Comparison of ENCODE assay signal across 10 mouse cellular contexts in genomic region chr7:127928596-127928995, GRCm38 (mm10). TPM values are rescaled to one million over a fixed set of nuclear protein-coding genes. Genes with fewer than 3 reads are reported as not detected.
DNase-seq lines count a peak whose midpoint lies in the region; ATAC-seq and TF ChIP-seq lines count a peak whose summit lies in the region.
"Had no signal": no experiment of that assay in that cellular context is flagged by ENCODE, and none has a peak within 500 bp of the region (broad histone marks: within the 10 kb centered on the region; RNA-seq: fewer than 3 reads in every experiment).

No protein-coding gene starts in this region.

- peaks cover 6% of the 10 kb centered on the region; the same call in 1 of the 2 replicates for H3K36me3 ChIP-seq in heart, embryonic 16.5 days (ENCODE audit: control insufficient read depth, insufficient read depth)
- no peaks in the 10 kb centered on the region for H3K36me3 ChIP-seq in heart, adult 2 months (ENCODE audit: control insufficient read depth, insufficient read depth, low read length)
- H3K36me3 ChIP-seq in embryonic facial prominence, embryonic 14.5 days (ENCODE audit: control insufficient read depth, insufficient read depth, low read length), result peaks cover 28% of the 10 kb centered on the region

- H3K4me2 ChIP-seq in heart, embryonic 16.5 days (ENCODE audit: low read depth, low read length), result peak overlapping the region; percentile 55; the same call in 1 of the 2 replicates
- peak overlapping the region; percentile 48 for H3K4me2 ChIP-seq in embryonic facial prominence, embryonic 14.5 days (ENCODE audit: low read depth, low read length)
- H3K4me2 ChIP-seq: hindbrain, embryonic 15.5 days had no signal

- peaks cover 12% of the 10 kb centered on the region for H3K27me3 ChIP-seq in heart, embryonic 16.5 days (ENCODE audit: control insufficient read depth, insufficient read depth, low read length)
- peaks cover 2% of the 10 kb centered on the region; the same call in 1 of the 2 replicates for H3K27me3 ChIP-seq in heart, adult 2 months (ENCODE audit: control insufficient read depth, insufficient read depth, low read length)
- H3K27me3 ChIP-seq in embryonic facial prominence, embryonic 14.5 days (replicated peaks; ENCODE audit: control insufficient read depth, insufficient read depth, low read length), result peaks cover 18% of the 10 kb centered on the region; the same call in 1 of the 2 replicates

- H3K4me3 ChIP-seq in heart, embryonic 16.5 days (ENCODE audit: low read length), result no peak overlapping the region; the same call in 1 of the 2 replicates
- no peak overlapping the region for H3K4me3 ChIP-seq in heart, adult 2 months
- H3K4me3 ChIP-seq in embryonic facial prominence, embryonic 14.5 days (ENCODE audit: low read depth, low read length), result peak overlapping the region; percentile 36
- H3K4me3 ChIP-seq: hindbrain, embryonic 15.5 days had no signal

- H3K4me1 ChIP-seq in heart, embryonic 16.5 days (ENCODE audit: control insufficient read depth, insufficient read depth, low read length), result peaks cover 7% of the 10 kb centered on the region; the same call in 1 of the 2 replicates
- H3K4me1 ChIP-seq in heart, adult 2 months (ENCODE audit: control insufficient read depth, insufficient read depth, low read length), result no peaks in the 10 kb centered on the region
- peaks cover 4% of the 10 kb centered on the region for H3K4me1 ChIP-seq in embryonic facial prominence, embryonic 14.5 days (ENCODE audit: control insufficient read depth, insufficient read depth, low read length)
- H3K4me1 ChIP-seq: hindbrain, embryonic 15.5 days had no signal

- no peaks in the 10 kb centered on the region for H3K9me3 ChIP-seq in heart, embryonic 16.5 days (replicated peaks; ENCODE audit: control insufficient read depth, low read length)
- no peaks in the 10 kb centered on the region for H3K9me3 ChIP-seq in embryonic facial prominence, embryonic 14.5 days (ENCODE audit: control insufficient read depth, low read length)
- H3K9me3 ChIP-seq: hindbrain, embryonic 15.5 days had no signal

- intact Hi-C loops in heart, adult 2 months (cut with DNase I), result no loop called here

- no peak for TF ChIP-seq POLR2A in heart, adult 2 months (IDR thresholded peaks at IDR 0.05; ENCODE audit: insufficient read depth, low read depth, low read length)

- no peak overlapping the region for H3K27ac ChIP-seq in heart, embryonic 16.5 days (ENCODE audit: low read length)
- H3K27ac ChIP-seq in heart, adult 2 months, result no peak overlapping the region
- no peak overlapping the region for H3K27ac ChIP-seq in embryonic facial prominence, embryonic 14.5 days (replicated peaks; ENCODE audit: low read depth, low read length)
- H3K27ac ChIP-seq: hindbrain, embryonic 15.5 days had no signal

- no peak for ATAC-seq in heart, embryonic 16.5 days (replicated peaks; ENCODE audit: extremely low read depth, insufficient read depth, low FRiP score)
- ATAC-seq in embryonic facial prominence, embryonic 14.5 days (ENCODE audit: low read depth), result 0 out of 2 replicates have a peak, but pooled peaks have one; percentile 0
- no peak for ATAC-seq in frontal cortex, adult (ENCODE audit: low TSS enrichment)

- TF ChIP-seq EP300 in heart, adult 2 months (IDR thresholded peaks at IDR 0.05; ENCODE audit: insufficient read depth, low read depth, low read length), result no peak

- no peak for TF ChIP-seq CTCF in heart, adult 2 months (IDR thresholded peaks at IDR 0.05)

- H3K79me2 ChIP-seq in heart, adult 2 months (replicated peaks; ENCODE audit: control insufficient read depth, insufficient read depth, low read length), result no peaks in the 10 kb centered on the region

- 46% methylated on average over 5 of the region's 5 CpGs for WGBS in heart, embryonic 16.5 days
- 46% methylated on average over 5 of the region's 5 CpGs for WGBS in heart, adult 2 months
- WGBS in embryonic facial prominence, embryonic 14.5 days, result 64% methylated on average over 5 of the region's 5 CpGs

- DNase-seq in heart, adult 2 months, result no peak
- DNase-seq in embryonic facial prominence, embryonic 14.5 days (ENCODE audit: low spot score), result no peak
- DNase-seq in kidney, postnatal 14 days, result peak; percentile 64
- peak; percentile 52 for DNase-seq in lung, postnatal 10 days
- no peak for DNase-seq in adipocyte (ENCODE audit: low spot score)
- no peak for DNase-seq in thymus, adult 18-20 months

- no peak overlapping the region for H3K9ac ChIP-seq in heart, embryonic 16.5 days (ENCODE audit: low read length)
- no peak overlapping the region for H3K9ac ChIP-seq in heart, adult 2 months (ENCODE audit: low read depth, low read length)
- H3K9ac ChIP-seq in embryonic facial prominence, embryonic 14.5 days (ENCODE audit: low read depth, low read length), result peak overlapping the region; percentile 60; the same call in 1 of the 2 replicates
- H3K9ac ChIP-seq: hindbrain, embryonic 15.5 days had no signal

RNA-seq across cellular contexts. Expression of gene Prss8, which starts 1.3 kb away (rescaled TPM):
- 1.6 and 8.3 TPM in 2 replicates for polyA plus RNA-seq in heart, embryonic 16.5 days (2015; fragmentation: Nextera tagmentation; extraction: Ambion mirVana)
- not detected for total RNA-seq in heart, adult 2 months (2021)
- 1.1 TPM in 1 of 2 replicates, not detected in the other for polyA plus RNA-seq in heart, adult 2 months (2012; rRNA removed)
- 11.1 and 11.3 TPM in 2 replicates for polyA plus RNA-seq in embryonic facial prominence, embryonic 14.5 days (2014; fragmentation: Nextera tagmentation; extraction: Ambion mirVana)
- total RNA-seq: megakaryocyte progenitor cell, adult 5-6 weeks had no signal

RNA-seq across cellular contexts. Expression of gene Kat8, which starts 16.3 kb away (rescaled TPM):
- 26.1 and 30.4 TPM in 2 replicates for polyA plus RNA-seq in heart, embryonic 16.5 days (2015; fragmentation: Nextera tagmentation; extraction: Ambion mirVana)
- total RNA-seq in heart, adult 2 months (2021), result 10 to 100 TPM; 13.8 to 14.6 TPM
- polyA plus RNA-seq in heart, adult 2 months (2012; rRNA removed), result 10.1 and 16.9 TPM in 2 replicates
- polyA plus RNA-seq in embryonic facial prominence, embryonic 14.5 days (2014; fragmentation: Nextera tagmentation; extraction: Ambion mirVana), result 31.7 and 35.5 TPM in 2 replicates

RNA-seq across cellular contexts. Expression of gene Prss36, which starts 17.9 kb away (rescaled TPM):
- polyA plus RNA-seq in heart, embryonic 16.5 days (2015; fragmentation: Nextera tagmentation; extraction: Ambion mirVana), result 8.8 and 9.6 TPM in 2 replicates
- 1 to 10 TPM; 6.0 to 9.7 TPM for total RNA-seq in heart, adult 2 months (2021)
- polyA plus RNA-seq in heart, adult 2 months (2012; rRNA removed), result 21.4 and 23.1 TPM in 2 replicates
- 10.6 and 11.1 TPM in 2 replicates for polyA plus RNA-seq in embryonic facial prominence, embryonic 14.5 days (2014; fragmentation: Nextera tagmentation; extraction: Ambion mirVana)

RNA-seq across cellular contexts. Expression of gene Bckdk, which starts 24.7 kb away (rescaled TPM):
- polyA plus RNA-seq in heart, embryonic 16.5 days (2015; fragmentation: Nextera tagmentation; extraction: Ambion mirVana), result 141 and 149 TPM in 2 replicates
- total RNA-seq in heart, adult 2 months (2021), result 100 to 1,000 TPM; 104 to 131 TPM
- polyA plus RNA-seq in heart, adult 2 months (2012; rRNA removed), result 165 and 210 TPM in 2 replicates
- polyA plus RNA-seq in embryonic facial prominence, embryonic 14.5 days (2014; fragmentation: Nextera tagmentation; extraction: Ambion mirVana), result 121 and 125 TPM in 2 replicates

RNA-seq across cellular contexts. Expression of gene Vkorc1, which starts 33.2 kb away (rescaled TPM):
- 99.9 and 113 TPM in 2 replicates for polyA plus RNA-seq in heart, embryonic 16.5 days (2015; fragmentation: Nextera tagmentation; extraction: Ambion mirVana)
- 10 to 100 TPM; 16.2 to 17.7 TPM for total RNA-seq in heart, adult 2 months (2021)
- 59.2 and 90.0 TPM in 2 replicates for polyA plus RNA-seq in heart, adult 2 months (2012; rRNA removed)
- polyA plus RNA-seq in embryonic facial prominence, embryonic 14.5 days (2014; fragmentation: Nextera tagmentation; extraction: Ambion mirVana), result 286 and 318 TPM in 2 replicates

Comparison
In these comparisons a context has a peak if more than half of its experiments do, and no peak if none do; other contexts are left out.
1. DNase-seq: peak in kidney, postnatal 14 days (single experiment) and lung, postnatal 10 days (single experiment); none in heart, adult 2 months (0 of 2), embryonic facial prominence, embryonic 14.5 days (single experiment), adipocyte (single experiment) and thymus, adult 18-20 months (0 of 2).